Mouse (Mus musculus): ENCODE results near the gene Scd2. TPM values are rescaled to one million over a fixed set of nuclear protein-coding genes. Genes with fewer than 3 reads are reported as not detected.

Gene Scd2
- total and polyA plus RNA-seq, 3 experiments, result 47.4 to 593 (median 392) TPM

DNA sequence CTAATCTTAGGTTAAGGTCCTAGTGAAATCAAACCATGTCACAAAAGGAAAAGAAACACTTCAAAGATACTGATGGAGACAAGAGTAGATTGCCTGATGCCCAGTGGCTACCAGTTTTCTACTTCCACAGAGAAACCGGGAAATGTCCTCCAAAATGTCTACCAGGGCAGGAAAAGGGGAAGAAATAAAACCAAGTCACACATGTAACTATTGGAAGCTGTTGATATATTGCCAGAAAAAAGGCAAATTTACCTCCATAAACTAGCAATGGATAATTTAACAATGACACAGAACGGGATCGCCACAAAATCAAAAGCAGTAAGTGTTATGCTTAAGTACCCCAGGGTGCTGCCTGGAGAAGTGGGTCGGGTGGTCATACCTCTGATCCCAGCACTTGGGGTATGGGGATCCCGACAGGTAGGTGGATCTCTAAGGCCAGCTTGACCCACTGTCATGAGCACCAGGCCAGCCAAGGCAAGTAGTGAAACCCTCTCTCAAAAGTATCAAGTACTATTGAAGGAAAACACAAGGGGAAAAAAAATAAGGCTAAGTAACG lies 14.5 kb downstream of the Scd2 start:
- Histone ChIP-seq H3K9ac (ENCODE audit: control insufficient read depth, low read depth, low read length, poor library complexity, severe bottlenecking) (no peak overlapping the region), H3K27me3 (ENCODE audit: control insufficient read depth in 1 of 2, insufficient read depth in 2 of 2, low read length in 2 of 2) (no peaks in the 10 kb centered on the region), H3K4me1 (ENCODE audit: control insufficient read depth in 1 of 2, insufficient read depth in 2 of 2, low read length in 2 of 2) (peaks cover 0 to 15% of the 10 kb centered on the region in 2 experiments; a peak in 2 of 4 replicates), H3K79me2 (ENCODE audit: control insufficient read depth, insufficient read depth, low read length, poor library complexity) (no peaks in the 10 kb centered on the region), H3K9me3 (replicated peaks; ENCODE audit: insufficient read depth, low read length) (no peaks in the 10 kb centered on the region), H3K27ac (ENCODE audit: control insufficient read depth, low read depth, low read length) (no peak overlapping the region), H3K4me3 (ENCODE audit: control insufficient read depth in 1 of 2, insufficient read depth in 1 of 2, low read depth in 2 of 2, low read length in 2 of 2) (no peak overlapping the region), H3K36me3 (ENCODE audit: control insufficient read depth in 1 of 2, insufficient read depth in 2 of 2, low read length in 2 of 2) (peaks cover 11 to 32% of the 10 kb centered on the region in 2 experiments)
- peak; percentile 58; the same call in 1 of the 2 replicates for TF ChIP-seq POLR2AphosphoS2 (IDR thresholded peaks at IDR 0.05; ENCODE audit: low read length)
- TF ChIP-seq E2F4 (IDR thresholded peaks at IDR 0.05; ENCODE audit: borderline replicate concordance, low read depth, low read length), result peak; percentile 29; the same call in 1 of the 2 replicates
- 0 out of 2 replicates have a peak, but pooled peaks have one; percentile 18 for TF ChIP-seq NELFE (IDR thresholded peaks at IDR 0.05; ENCODE audit: low read depth, low read length)
- TF ChIP-seq MYC (IDR thresholded peaks at IDR 0.05; ENCODE audit: low read depth, low read length), result 0 out of 2 replicates have a peak, but pooled peaks have one; percentile 5
- 0 out of 2 replicates have a peak, but pooled peaks have one; percentile 31 for TF ChIP-seq SIN3A (IDR thresholded peaks at IDR 0.05; ENCODE audit: low read length)
- TF ChIP-seq BHLHE40 (IDR thresholded peaks at IDR 0.05; ENCODE audit: borderline replicate concordance, low read depth, low read length), result peak; percentile 29; the same call in 1 of the 2 replicates
- TF ChIP-seq CHD2 (IDR thresholded peaks at IDR 0.05; ENCODE audit: low read length), result peak; percentile 35
- no peak for TF ChIP-seq MYB (IDR thresholded peaks at IDR 0.05; ENCODE audit: low read depth, low read length)
- TF ChIP-seq SMC3 (IDR thresholded peaks at IDR 0.05; ENCODE audit: low read depth, low read length), result peak; percentile 1; the same call in 1 of the 2 replicates
- TF ChIP-seq ETS1 (IDR thresholded peaks at IDR 0.05; ENCODE audit: low read depth, low read length), result no peak
- TF ChIP-seq ZMIZ1 (IDR thresholded peaks at IDR 0.05; ENCODE audit: low read depth, low read length), result peak; percentile 7; the same call in 1 of the 2 replicates
- TF ChIP-seq MEF2A (IDR thresholded peaks at IDR 0.05; ENCODE audit: extremely low read depth, insufficient replicate concordance, low read depth, low read length, poor library complexity, severe bottlenecking), result no peak
- no peak for TF ChIP-seq USF1 (IDR thresholded peaks at IDR 0.05; ENCODE audit: low read depth, low read length)
- TF ChIP-seq HCFC1 (IDR thresholded peaks at IDR 0.05; ENCODE audit: low read depth, low read length), result no peak
- TF ChIP-seq ZNF384 (IDR thresholded peaks at IDR 0.05; ENCODE audit: low read depth, low read length), result no peak
- peak; percentile 63 for DNase-seq (ENCODE audit: low read depth, low spot score)

- Histone ChIP-seq H3K9ac (ENCODE audit: control insufficient read depth, low read depth, low read length, poor library complexity, severe bottlenecking) (no peak overlapping the region), H3K36me3 (ENCODE audit: control insufficient read depth in 1 of 2, insufficient read depth in 2 of 2, low read length in 2 of 2) (peaks cover 11 to 24% of the 10 kb centered on the region in 2 experiments), H3K79me2 (ENCODE audit: control insufficient read depth, insufficient read depth, low read length, poor library complexity) (no peaks in the 10 kb centered on the region), H3K27ac (ENCODE audit: control insufficient read depth, low read depth, low read length) (no peak overlapping the region), H3K4me3 (ENCODE audit: control insufficient read depth in 1 of 2, insufficient read depth in 1 of 2, low read depth in 2 of 2, low read length in 2 of 2) (no peak overlapping the region), H3K4me1 (ENCODE audit: control insufficient read depth in 1 of 2, insufficient read depth in 2 of 2, low read length in 2 of 2) (peaks cover 0 to 15% of the 10 kb centered on the region in 2 experiments; a peak in 2 of 4 replicates), H3K27me3 (ENCODE audit: control insufficient read depth in 1 of 2, insufficient read depth in 2 of 2, low read length in 2 of 2) (no peaks in the 10 kb centered on the region), H3K9me3 (replicated peaks; ENCODE audit: insufficient read depth, low read length) (no peaks in the 10 kb centered on the region)
- no peak for TF ChIP-seq SIN3A (IDR thresholded peaks at IDR 0.05; ENCODE audit: low read length)
- TF ChIP-seq ETS1 (IDR thresholded peaks at IDR 0.05; ENCODE audit: low read depth, low read length), result no peak
- peak in 1 of 2 experiments; percentile 59; a peak in 1 of 4 replicates for TF ChIP-seq POLR2A (IDR thresholded peaks at IDR 0.05; ENCODE audit: control insufficient read depth in 1 of 2, insufficient read depth in 1 of 2, low read depth in 1 of 2, low read length in 2 of 2, poor library complexity in 1 of 2)
- no peak for TF ChIP-seq CHD1 (IDR thresholded peaks at IDR 0.05; ENCODE audit: low read depth, low read length)
- TF ChIP-seq E2F4 (IDR thresholded peaks at IDR 0.05; ENCODE audit: borderline replicate concordance, low read depth, low read length), result no peak
- TF ChIP-seq ZKSCAN1 (IDR thresholded peaks at IDR 0.05; ENCODE audit: low read depth, low read length), result no peak
- no peak for TF ChIP-seq JUND (IDR thresholded peaks at IDR 0.05; ENCODE audit: low read depth, low read length)
- no peak for TF ChIP-seq RAD21 (IDR thresholded peaks at IDR 0.05; ENCODE audit: low read depth, low read length)
- TF ChIP-seq POLR2AphosphoS2 (IDR thresholded peaks at IDR 0.05; ENCODE audit: low read length), result 0 out of 2 replicates have a peak, but pooled peaks have one; percentile 4
- peak; percentile 69 for DNase-seq (ENCODE audit: low read depth, low spot score)
Measured at GRCm38 (mm10) chr19:44308611-44309246, 15.3 kb downstream of the Scd2 start.

Data from MEL (cell line).